Mouse (Mus musculus): ENCODE results near the gene Rsrp1. TPM values are rescaled to one million over a fixed set of nuclear protein-coding genes. Genes with fewer than 3 reads are reported as not detected.
A peak's percentile ranks its signal among the peaks of the same experiment; 100 is the strongest.

The Rsrp1 gene
- polyA plus RNA-seq, 1 experiment from 2014 or later = 506 TPM

GRCm38 (mm10) chr4:134963021-134963776 lies 39.8 kb downstream of the Rsrp1 start:
- 0 out of 2 replicates have a peak, but pooled peaks have one; percentile 37 for ATAC-seq (ENCODE audit: insufficient number of reproducible peaks, insufficient read depth, low FRiP score, low read depth)
- Histone ChIP-seq H3K9ac (replicated peaks; ENCODE audit: low read depth, low read length) (no peak overlapping the region), H3K4me1 (ENCODE audit: control insufficient read depth, insufficient read depth, low read length) (no peaks in the 10 kb centered on the region), H3K4me3 (ENCODE audit: low read depth, low read length) (no peak overlapping the region), H3K9me3 (ENCODE audit: control insufficient read depth, low read depth, low read length) (no peaks in the 10 kb centered on the region), H3K27me3 (ENCODE audit: control insufficient read depth, insufficient read depth, low read length) (no peaks in the 10 kb centered on the region), H3K4me2 (replicated peaks; ENCODE audit: low read depth, low read length) (no peak overlapping the region), H3K36me3 (ENCODE audit: control insufficient read depth, insufficient read depth, low read length) (no peaks in the 10 kb centered on the region), H3K27ac (ENCODE audit: low read length) (no peak overlapping the region)
- WGBS = 28% methylated on average over 19 of the region's 19 CpGs

GRCm38 (mm10) chr4:134967887-134968604 lies 44.7 kb downstream of the Rsrp1 start:
- no peak overlapping the region for H3K4me2 ChIP-seq (replicated peaks; ENCODE audit: low read depth, low read length)
- no peak for ATAC-seq (ENCODE audit: insufficient number of reproducible peaks, insufficient read depth, low FRiP score, low read depth)

GRCm38 (mm10) chr4:134968605-134968976 lies 45.2 kb downstream of the Rsrp1 start:
- Histone ChIP-seq H3K9me3 (ENCODE audit: control insufficient read depth, low read depth, low read length) (no peaks in the 10 kb centered on the region), H3K4me2 (replicated peaks; ENCODE audit: low read depth, low read length) (no peak overlapping the region), H3K27ac (ENCODE audit: low read length) (no peak overlapping the region), H3K36me3 (ENCODE audit: control insufficient read depth, insufficient read depth, low read length) (no peaks in the 10 kb centered on the region), H3K4me1 (ENCODE audit: control insufficient read depth, insufficient read depth, low read length) (no peaks in the 10 kb centered on the region), H3K9ac (replicated peaks; ENCODE audit: low read depth, low read length) (no peak overlapping the region), H3K4me3 (ENCODE audit: low read depth, low read length) (no peak overlapping the region), H3K27me3 (ENCODE audit: control insufficient read depth, insufficient read depth, low read length) (no peaks in the 10 kb centered on the region)
- WGBS = 66% methylated on average over 18 of the region's 18 CpGs
- ATAC-seq (ENCODE audit: insufficient number of reproducible peaks, insufficient read depth, low FRiP score, low read depth) = no peak

More at GRCm38 (mm10) chr4:134967887-134968604, 44.7 kb downstream of the Rsrp1 start:
- no peaks in the 10 kb centered on the region for H3K9me3 ChIP-seq (ENCODE audit: control insufficient read depth, low read depth, low read length)
- no peaks in the 10 kb centered on the region for H3K4me1 ChIP-seq (ENCODE audit: control insufficient read depth, insufficient read depth, low read length)
- H3K27me3 ChIP-seq (ENCODE audit: control insufficient read depth, insufficient read depth, low read length) = no peaks in the 10 kb centered on the region
- no peak overlapping the region for H3K4me3 ChIP-seq (ENCODE audit: low read depth, low read length)
- WGBS = 75% methylated on average over 20 of the region's 20 CpGs
- H3K9ac ChIP-seq (replicated peaks; ENCODE audit: low read depth, low read length) = no peak overlapping the region
- no peak overlapping the region for H3K27ac ChIP-seq (ENCODE audit: low read length)
- no peaks in the 10 kb centered on the region for H3K36me3 ChIP-seq (ENCODE audit: control insufficient read depth, insufficient read depth, low read length)

DNA sequence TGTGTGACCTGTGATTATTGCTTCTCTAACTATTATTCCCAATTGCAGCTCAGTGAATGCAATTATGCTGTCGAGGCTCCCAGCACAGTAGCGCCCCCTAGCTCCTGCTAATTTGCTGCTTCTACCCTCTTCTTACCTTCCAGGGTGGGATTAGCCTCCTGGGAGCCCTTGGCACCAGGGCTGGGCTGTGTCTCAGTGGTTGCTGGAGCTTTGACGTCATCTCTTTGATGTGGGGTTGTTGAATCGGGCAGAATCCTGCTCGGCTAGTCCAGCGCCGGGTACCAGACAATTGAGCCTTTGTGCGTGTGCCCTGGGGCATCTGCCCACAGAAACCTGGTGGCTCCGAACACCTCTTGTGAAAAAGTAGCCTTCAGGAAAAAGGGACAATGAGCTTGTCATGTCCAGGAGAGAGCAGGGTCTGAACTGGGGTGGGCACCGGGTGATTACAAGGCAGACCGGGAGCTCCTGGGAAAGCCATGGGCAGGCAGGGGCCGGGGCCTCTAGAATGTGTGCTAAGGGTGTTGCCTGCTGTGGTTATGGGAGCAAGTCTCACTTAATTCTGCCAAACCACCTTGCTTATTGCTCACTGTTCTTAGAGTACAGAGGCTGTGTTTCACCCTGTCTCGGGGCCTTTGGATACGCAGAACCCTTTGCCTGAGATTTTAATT lies 52.0 kb downstream of the Rsrp1 start:
- Histone ChIP-seq H3K4me2 (replicated peaks; ENCODE audit: low read depth, low read length) (no peak overlapping the region), H3K27me3 (ENCODE audit: control insufficient read depth, insufficient read depth, low read length) (no peaks in the 10 kb centered on the region), H3K4me3 (ENCODE audit: low read depth, low read length) (no peak overlapping the region), H3K9me3 (ENCODE audit: control insufficient read depth, low read depth, low read length) (no peaks in the 10 kb centered on the region), H3K9ac (replicated peaks; ENCODE audit: low read depth, low read length) (no peak overlapping the region), H3K27ac (ENCODE audit: low read length) (peak overlapping the region; percentile 87), H3K36me3 (ENCODE audit: control insufficient read depth, insufficient read depth, low read length) (no peaks in the 10 kb centered on the region), H3K4me1 (ENCODE audit: control insufficient read depth, insufficient read depth, low read length) (0 out of 2 replicates have a peak, but pooled peaks cover 2% of the 10 kb centered on the region)
- ATAC-seq (ENCODE audit: insufficient number of reproducible peaks, insufficient read depth, low FRiP score, low read depth) = peak; percentile 88
- 35% methylated on average over 14 of the region's 14 CpGs for WGBS

- Histone ChIP-seq H3K4me1 (ENCODE audit: control insufficient read depth, insufficient read depth, low read length) (0 out of 2 replicates have a peak, but pooled peaks cover 2% of the 10 kb centered on the region), H3K4me3 (ENCODE audit: low read depth, low read length) (no peak overlapping the region), H3K36me3 (ENCODE audit: control insufficient read depth, insufficient read depth, low read length) (no peaks in the 10 kb centered on the region), H3K9ac (replicated peaks; ENCODE audit: low read depth, low read length) (no peak overlapping the region), H3K4me2 (replicated peaks; ENCODE audit: low read depth, low read length) (no peak overlapping the region), H3K9me3 (ENCODE audit: control insufficient read depth, low read depth, low read length) (no peaks in the 10 kb centered on the region), H3K27ac (ENCODE audit: low read length) (peak overlapping the region; percentile 87), H3K27me3 (ENCODE audit: control insufficient read depth, insufficient read depth, low read length) (no peaks in the 10 kb centered on the region)
- ATAC-seq (ENCODE audit: insufficient number of reproducible peaks, insufficient read depth, low FRiP score, low read depth) = 0 out of 2 replicates have a peak, but pooled peaks have one; percentile 33
- 87% methylated on average over 4 of the region's 4 CpGs for WGBS
Measured at GRCm38 (mm10) chr4:134975929-134976308, 52.5 kb downstream of the Rsrp1 start.

Other genes with a start within 250 kb of the Rsrp1 start
- 1.7 and 2.5 TPM in 2 replicates for gene Man1c1, start 219.3 kb upstream of the Rsrp1 start, polyA plus RNA-seq (2014; fragmentation: Nextera tagmentation; extraction: Ambion mirVana)
- 18.9 and 20.3 TPM in 2 replicates for gene Ldlrap1, start 155.6 kb upstream of the Rsrp1 start, polyA plus RNA-seq (2014; fragmentation: Nextera tagmentation; extraction: Ambion mirVana)
- 46.1 and 48.4 TPM in 2 replicates for gene Maco1, start 70.2 kb upstream of the Rsrp1 start, polyA plus RNA-seq (2014; fragmentation: Nextera tagmentation; extraction: Ambion mirVana)
- 1.2 and 1.6 TPM in 2 replicates for gene Rhd, start 59.1 kb upstream of the Rsrp1 start, polyA plus RNA-seq (2014; fragmentation: Nextera tagmentation; extraction: Ambion mirVana)
- 180 and 186 TPM in 2 replicates for gene Tmem50a, start 8.6 kb upstream of the Rsrp1 start, polyA plus RNA-seq (2014; fragmentation: Nextera tagmentation; extraction: Ambion mirVana)
- gene Syf2, start 7.3 kb downstream of the Rsrp1 start, polyA plus RNA-seq (2014; fragmentation: Nextera tagmentation; extraction: Ambion mirVana) = 67.7 and 71.7 TPM in 2 replicates
- 0.14 and 0.21 TPM in 2 replicates for gene Runx3, start 197.1 kb downstream of the Rsrp1 start, polyA plus RNA-seq (2014; fragmentation: Nextera tagmentation; extraction: Ambion mirVana)

All from stomach, embryonic 14.5 days (tissue).